Mouse (Mus musculus) spleen, adult 2 months (tissue): ENCODE measurements around the gene Mbl2.

Experiments used
- CTCF ChIP-seq: fragments of 200-500 bp; IDR thresholded peaks from 2 replicates; pipeline ENCODE4 v1.5.1; 2011; ENCODE audit warnings: mild to moderate bottlenecking, inconsistent platforms; ENCODE audit not compliant: insufficient read depth, insufficient read length, insufficient replicate concordance; ENCODE audit errors: extremely low read depth
- POLR2A ChIP-seq: fragments of 200-500 bp; IDR thresholded peaks from 2 replicates; pipeline ENCODE4 v1.6.1; 2011; ENCODE audit warnings: low read depth, low read length, inconsistent platforms

DNA sequence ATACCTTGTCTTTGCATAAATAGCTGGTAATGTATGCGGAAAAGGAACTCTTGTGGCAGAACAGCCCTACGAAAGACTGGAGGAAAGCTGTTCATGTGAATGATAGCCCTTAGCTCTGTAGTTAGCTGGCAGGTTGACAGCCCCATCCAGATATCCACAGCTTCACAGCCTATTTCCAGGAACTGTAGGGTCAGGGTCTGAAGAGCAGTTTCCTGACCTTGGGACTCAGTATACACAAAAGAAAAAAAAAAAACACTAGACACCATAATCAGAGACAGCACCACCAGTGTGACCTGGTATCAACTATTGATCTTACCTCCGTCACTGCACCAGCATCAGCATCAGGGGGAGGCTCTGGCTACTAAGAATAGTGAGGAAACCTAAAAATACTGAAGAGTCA lies 3.3 kb upstream of the Mbl2 start:
- TF ChIP-seq POLR2A, result no peak
- TF ChIP-seq CTCF, result no peak
